8 mouse cellular contexts compared by ENCODE assay signal in the genomic region with DNA sequence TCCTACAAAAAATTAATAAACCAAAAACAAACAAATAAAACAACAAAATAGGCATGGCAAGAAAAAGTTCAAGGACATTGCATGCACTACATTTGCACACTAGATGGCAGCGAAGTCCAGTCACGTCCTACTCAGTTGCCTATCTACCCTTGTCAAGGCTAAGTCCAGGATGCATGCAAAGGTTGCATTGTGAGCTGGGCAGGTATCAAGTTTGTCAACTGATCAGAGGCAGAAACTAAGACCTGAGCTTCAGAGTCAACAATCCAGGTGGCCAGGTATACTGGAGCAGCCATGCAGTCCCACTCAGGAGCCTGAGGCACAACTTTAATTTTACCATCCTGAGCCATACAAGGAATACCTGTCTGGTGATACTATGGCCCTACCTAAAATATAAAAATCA. TPM values are rescaled to one million over a fixed set of nuclear protein-coding genes. Genes with fewer than 3 reads are reported as not detected.
DNase-seq lines count a peak whose midpoint lies in the region; ATAC-seq lines count a peak whose summit lies in the region.

No protein-coding gene starts in this region.

- H3K4me2 ChIP-seq in heart, embryonic 16.5 days (ENCODE audit: low read depth, low read length): no peak overlapping the region
- no peak overlapping the region for H3K4me2 ChIP-seq in stomach, embryonic 15.5 days

- H3K36me3 ChIP-seq in heart, embryonic 16.5 days (ENCODE audit: control insufficient read depth, insufficient read depth): peaks cover 27% of the 10 kb centered on the region
- peaks cover 18% of the 10 kb centered on the region; the same call in 1 of the 2 replicates for H3K36me3 ChIP-seq in stomach, embryonic 15.5 days

- intact Hi-C loops in gastrocnemius, postnatal 14 days (cut with DNase I; ENCODE audit: low total_unique reads): no loop called here

- DNase-seq in gastrocnemius, postnatal 14 days: peak; percentile 39
- no peak for DNase-seq in gastrocnemius, adult 8-10 months (ENCODE audit: low spot score in 2 of 2)
- peak; percentile 83 for DNase-seq in Muller cell, postnatal 12 days (ENCODE audit: inconsistent ontology term)
- peak; percentile 87 for DNase-seq in embryo, embryonic 10 days (ENCODE audit: low spot score)
- DNase-seq in kidney, postnatal 10 days: peak; percentile 81
- peak; percentile 87 for DNase-seq in lung, postnatal 36 days

- no peaks in the 10 kb centered on the region for H3K9me3 ChIP-seq in heart, embryonic 16.5 days (replicated peaks; ENCODE audit: control insufficient read depth, low read length)
- no peaks in the 10 kb centered on the region for H3K9me3 ChIP-seq in stomach, embryonic 15.5 days

- no peak overlapping the region for H3K4me3 ChIP-seq in heart, embryonic 16.5 days (ENCODE audit: low read length)
- H3K4me3 ChIP-seq in stomach, embryonic 15.5 days (replicated peaks): no peak overlapping the region

- WGBS in heart, embryonic 16.5 days: 0% methylated on average over 2 of the region's 2 CpGs
- 3% methylated on average over 2 of the region's 2 CpGs for WGBS in stomach, embryonic 15.5 days

- peak; percentile 59 for ATAC-seq in heart, embryonic 16.5 days (replicated peaks; ENCODE audit: extremely low read depth, insufficient read depth, low FRiP score)
- ATAC-seq in stomach, embryonic 15.5 days (ENCODE audit: insufficient read depth, low FRiP score, low read depth): peak; percentile 73

- H3K4me1 ChIP-seq in heart, embryonic 16.5 days (ENCODE audit: control insufficient read depth, insufficient read depth, low read length): peaks cover 17% of the 10 kb centered on the region
- peaks cover 29% of the 10 kb centered on the region for H3K4me1 ChIP-seq in stomach, embryonic 15.5 days

- H3K9ac ChIP-seq in heart, embryonic 16.5 days (ENCODE audit: low read length): no peak overlapping the region
- no peak overlapping the region for H3K9ac ChIP-seq in stomach, embryonic 15.5 days

- H3K27me3 ChIP-seq in heart, embryonic 16.5 days (ENCODE audit: control insufficient read depth, insufficient read depth, low read length): no peaks in the 10 kb centered on the region
- H3K27me3 ChIP-seq in stomach, embryonic 15.5 days (replicated peaks): no peaks in the 10 kb centered on the region

- no peak overlapping the region for H3K27ac ChIP-seq in heart, embryonic 16.5 days (ENCODE audit: low read length)
- H3K27ac ChIP-seq in stomach, embryonic 15.5 days: peak overlapping the region; percentile 70; the same call in 1 of the 2 replicates

RNA-seq across cellular contexts. Expression of gene Scyl1, which starts 21.9 kb away (rescaled TPM):
- total RNA-seq in gastrocnemius, postnatal 14 days (2021): 10 to 100 TPM; 56.8 to 64.9 TPM
- total RNA-seq in gastrocnemius, adult 8-10 months (2022): 10 to 100 TPM; 71.4 to 91.0 (median 82.6) TPM
- 62.1 and 66.6 TPM in 2 replicates for polyA plus RNA-seq in heart, embryonic 16.5 days (2015; fragmentation: Nextera tagmentation; extraction: Ambion mirVana)
- polyA plus RNA-seq in stomach, embryonic 15.5 days (2015; fragmentation: Nextera tagmentation; extraction: Ambion mirVana): 63.6 and 68.9 TPM in 2 replicates

RNA-seq across cellular contexts. Expression of gene Ltbp3, which starts 52.4 kb away (rescaled TPM):
- 10 to 100 TPM; 57.0 to 66.4 TPM for total RNA-seq in gastrocnemius, postnatal 14 days (2021)
- 10 to 100 TPM; 32.6 to 42.8 (median 39.2) TPM for total RNA-seq in gastrocnemius, adult 8-10 months (2022)
- polyA plus RNA-seq in heart, embryonic 16.5 days (2015; fragmentation: Nextera tagmentation; extraction: Ambion mirVana): 27.3 and 31.5 TPM in 2 replicates
- 27.1 and 30.6 TPM in 2 replicates for polyA plus RNA-seq in stomach, embryonic 15.5 days (2015; fragmentation: Nextera tagmentation; extraction: Ambion mirVana)

Comparison
In these comparisons a context has a peak if more than half of its experiments do, and no peak if none do; other contexts are left out.
1. DNase-seq: peak in gastrocnemius, postnatal 14 days (single experiment), Muller cell, postnatal 12 days (single experiment), embryo, embryonic 10 days (single experiment), kidney, postnatal 10 days (single experiment) and lung, postnatal 36 days (single experiment); none in gastrocnemius, adult 8-10 months (0 of 2).